Mouse (Mus musculus) heart, embryonic 14.5 days (tissue): ENCODE data around the gene Pdcd6. TPM values are rescaled to one million over a fixed set of nuclear protein-coding genes. Genes with fewer than 3 reads are reported as not detected.

Source experiments
- ATAC-seq: fragments of 200-750 bp; cut with Nextera tagmentation; 2 replicates; pipeline ENCODE4 v1.8.0; 2017; ENCODE audit warnings: low read depth, moderate TSS enrichment; ENCODE audit not compliant: insufficient number of reproducible peaks, insufficient read depth, low FRiP score
- H3K27ac ChIP-seq, 2 experiments: fragments of 200-500 bp in 1 of 2; fragments of 300-500 bp in 1 of 2; sonication (generic) in 1 of 2; replicated peaks in 1 of 2; 2 replicates each; pipeline ENCODE4 v1.5.1; 2012 to 2014; ENCODE audit warnings: low read depth in 2 of 2, low read length in 2 of 2, control low read depth in 1 of 2, mild to moderate bottlenecking in 1 of 2, mixed read lengths in 1 of 2; ENCODE audit not compliant: control insufficient read depth in 1 of 2, insufficient read depth in 1 of 2
- H3K27me3 ChIP-seq: fragments of 300-500 bp; sonication (generic); 2 replicates; pipeline ENCODE4 v1.6.1; 2014; ENCODE audit warnings: mild to moderate bottlenecking, low read length, control low read depth; ENCODE audit not compliant: control insufficient read depth, insufficient read depth
- H3K36me3 ChIP-seq: fragments of 300-500 bp; sonication (generic); 2 replicates; pipeline ENCODE4 v1.6.1; 2014; ENCODE audit warnings: mild to moderate bottlenecking, control low read depth, low read length, mixed read lengths; ENCODE audit not compliant: control insufficient read depth, insufficient read depth
- H3K4me1 ChIP-seq, 2 experiments: fragments of 200-500 bp in 1 of 2; fragments of 300-500 bp in 1 of 2; sonication (generic) in 1 of 2; 2 replicates each; pipeline ENCODE4 v1.6.1; 2012 to 2014; ENCODE audit warnings: low read length in 2 of 2, control low read depth in 1 of 2, mixed read lengths in 1 of 2; ENCODE audit not compliant: control insufficient read depth in 2 of 2, insufficient read depth in 2 of 2
- H3K4me2 ChIP-seq: fragments of 300-500 bp; sonication (generic); 2 replicates; pipeline ENCODE4 v1.6.1; 2014; ENCODE audit warnings: mild to moderate bottlenecking, low read length
- H3K4me3 ChIP-seq, 2 experiments: fragments of 200-500 bp in 1 of 2; fragments of 300-500 bp in 1 of 2; sonication (generic) in 1 of 2; 2 replicates each; pipeline ENCODE4 v1.5.1; 2012 to 2014; ENCODE audit warnings: low read length in 2 of 2, mild to moderate bottlenecking in 2 of 2, control low read depth in 1 of 2, low read depth in 1 of 2, moderate library complexity in 1 of 2; ENCODE audit not compliant: control insufficient read depth in 1 of 2, insufficient read depth in 1 of 2
- H3K9ac ChIP-seq: fragments of 300-500 bp; sonication (generic); 2 replicates; pipeline ENCODE4 v1.6.1; 2014; ENCODE audit warnings: mild to moderate bottlenecking, low read length
- H3K9me3 ChIP-seq: fragments of 300-500 bp; sonication (generic); 2 replicates; pipeline ENCODE4 v1.6.1; 2016; ENCODE audit warnings: low read length, control low read depth; ENCODE audit not compliant: control insufficient read depth
- WGBS: fragments of 180-500 bp; shearing (Covaris S2); extraction: QIAGEN DNeasy Blood & Tissue Kit; methylation state at CpG from one replicate; pipeline ENCODE4 v1.1.7; 2014; 5-methylcytosine and 5-hydroxymethylcytosine counted together
- polyA plus RNA-seq: library from polyadenylated mRNA; unstranded; fragments of >200 nt; fragmentation: Nextera tagmentation; extraction: Ambion mirVana; gene quantifications from 2 replicates; pipeline ENCODE4 v1.2.1, GENCODE M21; 2014

The Pdcd6 gene
- 106 and 109 TPM in 2 replicates for polyA plus RNA-seq

DNA sequence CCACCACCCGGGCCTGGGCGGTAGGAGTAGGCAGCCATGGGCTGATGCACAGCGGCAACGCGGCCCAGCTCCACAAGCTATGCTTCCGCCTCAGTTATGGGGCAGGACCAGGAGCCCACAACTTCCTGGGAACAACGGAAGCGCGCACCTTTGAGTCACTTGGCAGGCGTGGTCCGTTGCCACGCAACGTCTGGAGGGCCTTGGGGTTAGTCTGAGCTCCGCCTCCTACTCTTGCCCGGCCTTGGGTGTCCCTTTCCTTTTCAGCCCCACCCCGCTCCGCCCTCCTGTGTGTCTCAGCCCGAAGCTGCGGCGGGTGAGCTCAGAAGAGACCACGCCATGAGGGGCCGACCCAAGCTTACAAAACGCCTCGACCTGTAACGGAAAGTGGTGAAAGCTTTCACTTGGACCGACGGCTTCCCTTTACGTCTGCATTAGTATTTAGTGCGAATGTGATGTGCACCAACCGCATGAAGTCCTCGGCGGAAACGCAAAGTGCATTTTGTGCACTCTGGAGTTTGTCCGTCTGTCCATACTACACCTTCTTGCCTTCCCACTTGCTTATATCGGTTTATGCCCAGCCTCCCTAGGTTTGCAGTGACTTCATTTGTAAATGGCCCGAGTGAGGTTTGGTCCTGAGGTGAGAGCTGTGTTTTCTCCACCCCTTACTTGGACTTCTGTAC, at the start of gene Pdcd6:
TSS of gene Pdcd6 (minus strand) at position 411 of the 680 bp plus-strand sequence.
- Histone ChIP-seq H3K9me3 (no peaks in the 10 kb centered on the region), H3K9ac (peak within 1 kb of the TSS; percentile 88), H3K4me3 (peak within 1 kb of the TSS; percentile 69 to 83), H3K27me3 (no peaks in the 10 kb centered on the region), H3K4me2 (peak within 1 kb of the TSS; percentile 77), H3K4me1 (peaks cover 0 to 11% of the 10 kb centered on the region in 2 experiments; a peak in 2 of 4 replicates), H3K36me3 (peaks cover 36% of the 10 kb centered on the region), H3K27ac (peak within 1 kb of the TSS; percentile 61 to 68)
- peak; percentile 99 for ATAC-seq
- WGBS, result under 1% methylated on average over 35 of the region's 36 CpGs

DNA sequence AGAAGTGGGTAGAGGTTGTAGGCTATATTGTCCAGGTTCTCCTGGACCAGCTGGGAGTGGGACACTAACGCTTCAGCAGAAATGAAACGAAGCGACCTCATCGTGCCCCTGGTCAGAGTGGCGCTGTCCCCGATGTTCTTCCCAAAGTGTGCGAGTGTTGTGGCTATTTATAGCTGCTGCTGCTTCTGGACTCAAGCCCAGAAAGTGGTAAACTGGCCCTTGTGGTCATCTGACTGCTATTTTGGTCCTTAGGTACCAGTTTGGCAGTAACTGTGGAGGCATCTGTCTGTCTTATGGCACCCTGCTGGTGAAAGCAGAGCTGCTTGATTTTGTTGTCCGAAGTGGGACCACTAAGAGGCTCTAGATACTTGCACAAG, 46.5 kb upstream of the Pdcd6 start, which contains the start of gene Lrrc14b:
TSS of gene Lrrc14b (minus strand) at position 147 of the 377 bp plus-strand sequence.
- peak within 1 kb of the TSS; percentile 74 for H3K9ac ChIP-seq
- H3K4me3 ChIP-seq, result peak within 1 kb of the TSS; percentile 35 to 46
- WGBS, result 19% methylated on average over 8 of the region's 8 CpGs
- H3K4me2 ChIP-seq, result peak within 1 kb of the TSS; percentile 77
- peaks cover 12 to 31% of the 10 kb centered on the region in 2 experiments for H3K4me1 ChIP-seq
- H3K27me3 ChIP-seq, result no peaks in the 10 kb centered on the region
- H3K36me3 ChIP-seq, result peaks cover 37% of the 10 kb centered on the region
- ATAC-seq, result peak; percentile 84
- no peaks in the 10 kb centered on the region for H3K9me3 ChIP-seq
- H3K27ac ChIP-seq, result peak within 1 kb of the TSS; percentile 94 to 95

DNA sequence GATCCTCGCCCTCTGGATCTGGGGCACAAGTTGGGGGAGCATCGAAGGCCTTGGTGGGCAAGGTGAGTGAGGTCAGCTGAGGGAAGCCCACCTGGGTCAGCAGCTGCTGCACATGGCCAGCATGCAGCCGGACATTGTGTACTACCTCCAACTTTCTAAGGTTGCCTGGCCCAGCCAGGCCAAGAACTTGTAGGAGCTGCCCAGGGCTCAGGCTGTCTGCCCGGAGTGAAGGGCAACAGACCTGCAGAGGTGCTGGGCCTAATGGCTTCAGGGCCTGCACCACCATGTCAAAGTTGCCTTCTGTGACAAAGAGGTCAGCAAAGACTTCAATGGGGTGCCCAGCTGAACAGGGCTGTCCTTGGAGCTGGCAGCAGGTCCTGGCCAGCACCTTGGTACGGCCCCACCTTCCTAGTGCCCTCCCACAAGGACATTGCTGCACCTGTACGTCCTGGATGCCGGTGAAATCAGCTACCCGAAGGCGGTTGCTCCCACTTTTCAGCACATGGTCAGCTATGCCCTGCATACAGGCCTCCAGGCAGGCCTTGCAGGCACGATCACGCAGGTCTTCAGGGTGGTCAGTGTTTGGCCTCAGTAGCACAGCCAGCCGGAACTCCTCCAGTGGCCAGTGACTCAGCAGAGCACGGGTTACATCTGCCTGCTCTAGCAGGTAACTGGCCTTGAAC, 45.9 kb upstream of the Pdcd6 start:
- Histone ChIP-seq H3K36me3 (peaks cover 43% of the 10 kb centered on the region), H3K9me3 (no peaks in the 10 kb centered on the region), H3K27ac (peak overlapping the region; percentile 94 to 95), H3K4me2 (peak overlapping the region; percentile 77), H3K27me3 (no peaks in the 10 kb centered on the region), H3K9ac (peak overlapping the region; percentile 74), H3K4me3 (peak overlapping the region; percentile 35 to 46), H3K4me1 (peaks cover 12 to 31% of the 10 kb centered on the region in 2 experiments)
- WGBS, result 52% methylated on average over 13 of the region's 13 CpGs
- peak; percentile 58 for ATAC-seq

DNA sequence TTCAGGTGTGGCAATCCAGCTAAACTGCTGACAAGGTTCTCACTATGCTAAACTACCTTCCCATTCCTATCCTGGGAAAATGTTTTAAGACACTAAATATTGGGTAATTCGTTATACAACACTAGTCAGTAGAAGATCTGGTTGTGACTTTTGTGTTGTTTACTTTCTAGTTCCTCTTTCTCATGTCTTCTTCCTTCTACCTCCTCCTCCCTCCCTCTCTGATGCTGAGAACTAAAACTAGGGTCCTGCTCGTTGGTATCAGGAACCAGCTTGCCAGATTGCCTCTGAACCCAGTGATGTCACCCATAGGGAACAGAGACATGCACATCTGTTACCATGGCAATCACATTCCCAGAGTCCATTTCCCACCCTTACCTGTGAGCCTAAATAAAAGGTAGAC, 44.8 kb upstream of the Pdcd6 start:
- no peaks in the 10 kb centered on the region for H3K9me3 ChIP-seq
- peak overlapping the region; percentile 77 for H3K4me2 ChIP-seq
- no peak overlapping the region for H3K9ac ChIP-seq
- ATAC-seq, result no peak
- peaks cover 12 to 31% of the 10 kb centered on the region in 2 experiments for H3K4me1 ChIP-seq
- no peaks in the 10 kb centered on the region for H3K27me3 ChIP-seq
- no peak overlapping the region for H3K4me3 ChIP-seq
- 68% methylated on average over 2 of the region's 2 CpGs for WGBS
- no peak overlapping the region; a peak in 1 of 4 replicates for H3K27ac ChIP-seq
- peaks cover 54% of the 10 kb centered on the region for H3K36me3 ChIP-seq

DNA sequence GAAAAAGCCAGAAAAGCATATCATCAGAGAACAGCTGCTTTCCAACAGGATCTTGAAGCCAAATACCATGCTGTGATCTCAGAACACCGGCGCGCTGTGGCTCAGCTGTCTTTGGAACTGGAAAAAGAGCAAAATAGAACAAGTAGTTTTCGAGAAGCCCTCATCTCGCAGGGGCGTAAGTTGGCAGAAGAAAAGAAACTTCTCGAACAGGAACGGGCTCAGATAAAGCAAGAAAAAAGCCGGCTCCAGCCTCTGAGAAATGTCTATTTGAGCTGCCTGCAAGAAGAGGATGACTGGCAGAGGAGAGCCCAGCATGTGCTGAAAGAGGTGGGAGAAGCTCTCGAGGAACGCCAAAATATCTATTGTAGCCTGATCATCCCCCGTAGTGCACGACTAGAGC, 39.1 kb upstream of the Pdcd6 start:
- Histone ChIP-seq H3K4me3 (no peak overlapping the region), H3K9me3 (no peaks in the 10 kb centered on the region), H3K27ac (no peak overlapping the region), H3K9ac (no peak overlapping the region), H3K4me1 (0 out of 4 replicates have a peak, but pooled peaks cover 0 to under 1% of the 10 kb centered on the region in 2 experiments), H3K4me2 (no peak overlapping the region), H3K27me3 (no peaks in the 10 kb centered on the region), H3K36me3 (peaks cover 81% of the 10 kb centered on the region)
- 92% methylated on average over 13 of the region's 13 CpGs for WGBS
- ATAC-seq, result no peak

DNA sequence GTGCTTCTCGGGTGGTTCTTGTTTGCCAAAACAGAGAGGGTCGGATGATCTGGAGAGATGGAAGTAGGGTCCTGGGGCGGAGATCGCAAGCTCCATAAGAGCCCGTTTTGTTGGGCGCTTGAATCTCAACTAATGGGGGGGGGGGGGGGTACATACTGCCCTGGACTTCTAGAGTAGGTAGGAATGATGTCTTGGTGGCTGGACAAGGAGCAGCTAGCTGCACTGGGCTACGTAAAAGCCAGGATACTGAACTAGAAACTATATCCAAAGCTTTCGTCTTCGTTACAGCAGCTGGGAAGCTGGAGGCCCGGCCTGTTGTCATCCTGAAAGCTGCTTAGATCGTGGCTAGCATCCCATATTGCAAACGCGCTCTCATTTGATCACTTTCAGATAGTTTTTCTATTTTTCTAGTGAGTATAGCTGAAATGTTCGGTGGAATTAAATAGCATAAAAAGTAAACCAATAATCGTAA, 33.1 kb upstream of the Pdcd6 start:
- Histone ChIP-seq H3K27me3 (no peaks in the 10 kb centered on the region), H3K4me2 (peak overlapping the region; percentile 84), H3K4me1 (peaks cover 0 to 13% of the 10 kb centered on the region in 2 experiments; a peak in 2 of 4 replicates), H3K27ac (peak overlapping the region; percentile 68 to 94), H3K9me3 (no peaks in the 10 kb centered on the region), H3K9ac (peak overlapping the region; percentile 92), H3K36me3 (peaks cover 21% of the 10 kb centered on the region), H3K4me3 (peak overlapping the region; percentile 68 to 95)
- 2% methylated on average over 15 of the region's 15 CpGs for WGBS
- ATAC-seq, result peak; percentile 51; the same call in 1 of the 2 replicates

DNA sequence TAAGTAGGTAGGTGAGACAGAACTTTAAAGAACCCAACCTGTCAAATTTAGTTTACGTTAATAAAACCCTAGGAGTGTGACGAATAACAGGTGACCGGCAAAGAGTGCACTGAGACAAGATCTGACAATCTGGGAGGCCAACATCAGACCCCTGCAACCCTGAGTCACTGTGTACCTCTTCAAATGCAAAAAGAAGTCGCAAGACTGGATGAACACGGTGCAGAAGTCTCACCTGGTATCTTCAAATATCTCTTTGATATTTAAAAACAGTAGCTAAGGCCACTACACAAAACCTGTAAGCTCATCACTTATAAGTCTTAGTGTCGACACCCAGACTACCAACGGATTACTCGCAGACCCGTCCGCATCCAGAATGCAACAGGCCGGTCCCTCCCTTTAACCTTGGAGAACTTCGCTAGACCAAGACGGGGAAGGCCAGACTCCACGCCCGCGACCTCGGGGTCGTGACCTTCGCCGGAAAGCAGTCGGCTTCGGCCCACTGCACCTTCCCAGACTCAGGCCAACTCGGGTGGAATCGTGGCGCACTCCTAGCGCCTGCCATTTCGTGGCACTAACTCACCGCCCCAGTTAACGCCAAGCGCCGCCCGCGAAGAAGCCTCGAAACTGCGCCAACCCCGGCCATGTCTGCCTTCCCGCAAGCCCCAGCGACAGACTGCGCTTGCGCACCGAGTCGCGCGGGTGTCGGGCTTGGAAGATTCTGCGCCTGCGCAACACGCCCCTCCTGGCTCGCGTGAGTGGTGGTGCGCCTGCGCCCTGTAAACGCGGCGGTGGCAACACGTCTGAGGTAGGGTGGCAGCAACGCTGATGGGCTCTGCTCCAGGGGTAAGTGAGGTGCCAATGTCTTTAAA, 32.4 kb upstream of the Pdcd6 start, which contains the start of the genes Sdha and Ccdc127:
TSS of gene Sdha (minus strand) at position 715 of the 869 bp plus-strand sequence.
TSS of gene Ccdc127 (plus strand) at position 744 of the 869 bp plus-strand sequence.
- peak within 1 kb of the TSS; percentile 94 to 95 for H3K27ac ChIP-seq
- H3K4me3 ChIP-seq, result peak within 1 kb of the TSS; percentile 68 to 95
- H3K4me2 ChIP-seq, result peak within 1 kb of the TSS; percentile 84
- H3K9me3 ChIP-seq, result no peaks in the 10 kb centered on the region
- WGBS, result under 1% methylated on average over 57 of the region's 57 CpGs
- no peaks in the 10 kb centered on the region for H3K27me3 ChIP-seq
- ATAC-seq, result peak; percentile 98
- H3K9ac ChIP-seq, result peak within 1 kb of the TSS; percentile 92
- peaks cover 22% of the 10 kb centered on the region for H3K36me3 ChIP-seq
- H3K4me1 ChIP-seq, result peaks cover 0 to 13% of the 10 kb centered on the region in 2 experiments; a peak in 2 of 4 replicates
